Mouse (Mus musculus) spleen, adult 2 months (tissue): ENCODE results near the gene Slc19a3.

Experiments
- CTCF ChIP-seq: fragments of 200-500 bp; IDR thresholded peaks from 2 replicates; pipeline ENCODE4 v1.5.1; 2011; ENCODE audit warnings: mild to moderate bottlenecking, inconsistent platforms; ENCODE audit not compliant: insufficient read depth, insufficient read length, insufficient replicate concordance; ENCODE audit errors: extremely low read depth
- POLR2A ChIP-seq: fragments of 200-500 bp; IDR thresholded peaks from 2 replicates; pipeline ENCODE4 v1.6.1; 2011; ENCODE audit warnings: low read depth, low read length, inconsistent platforms

- no peak for TF ChIP-seq CTCF
- no peak for TF ChIP-seq POLR2A
Observed at GRCm38 (mm10) chr1:83044882-83045427, 6.7 kb upstream of the Slc19a3 start, which contains the start of gene Gm47969.
